Mouse (Mus musculus): ENCODE results near the gene Necab2.

DNA sequence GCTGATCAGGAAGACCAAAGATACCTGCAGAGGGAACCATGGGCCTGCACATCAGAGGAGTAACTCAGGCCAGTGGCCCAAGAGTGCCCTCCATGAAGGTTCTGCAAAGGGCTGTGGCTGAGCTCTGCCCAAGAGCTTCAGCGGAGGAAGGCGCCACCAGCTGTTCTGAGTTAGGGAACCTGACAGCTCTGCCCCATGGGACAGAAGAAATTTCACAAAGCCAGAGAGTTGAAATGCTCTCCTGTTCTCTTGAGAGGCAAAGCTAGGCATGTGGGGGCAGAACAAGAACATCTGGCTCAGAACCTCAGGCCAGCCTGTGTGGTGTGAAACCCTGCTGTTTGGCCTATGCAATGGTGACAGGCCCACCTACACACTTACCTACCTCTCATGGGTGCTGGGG, 53.3 kb downstream of the Necab2 start:
- TF ChIP-seq CTCF (IDR thresholded peaks at IDR 0.05; ENCODE audit: control insufficient read depth, insufficient read depth, low read length) = no peak
- TF ChIP-seq POLR2A (IDR thresholded peaks at IDR 0.05; ENCODE audit: borderline replicate concordance, control insufficient read depth, low read depth, low read length) = no peak

Measured in bone marrow, adult 2 months (tissue).